In the genomic region with DNA sequence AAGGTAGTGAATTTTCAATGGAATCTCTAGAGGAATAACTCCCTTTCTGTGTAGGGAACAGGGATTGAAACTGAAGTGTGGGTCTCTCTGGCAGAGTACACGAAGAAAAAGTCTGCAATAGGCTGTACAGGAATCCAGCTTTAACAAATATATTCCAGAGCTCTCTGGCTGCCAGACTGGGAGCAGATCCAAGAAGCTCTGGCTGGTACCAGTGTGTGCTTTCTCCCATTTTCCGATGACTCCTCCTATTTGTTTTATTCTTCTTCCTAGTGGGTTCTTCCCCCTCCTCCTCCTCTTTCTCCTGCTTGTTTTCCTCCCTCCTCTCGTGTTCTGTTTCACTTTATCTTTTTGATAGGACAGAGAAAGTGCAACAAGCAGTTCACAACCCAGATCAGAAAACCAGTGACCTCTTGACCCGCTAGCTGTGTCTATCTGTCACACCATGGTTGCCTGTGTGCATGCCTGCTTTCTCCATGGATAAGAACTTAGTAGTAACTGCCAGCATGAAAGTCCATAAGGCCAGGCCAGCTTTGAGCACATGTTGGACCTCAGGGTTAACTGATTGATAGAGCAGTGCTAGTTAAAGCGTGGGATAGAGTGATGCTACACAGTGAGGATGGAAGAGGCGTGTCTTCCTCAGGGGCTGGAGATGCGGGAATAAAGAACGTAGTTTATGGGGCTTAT, we compare ENCODE assay signal across 8 mouse cellular contexts. TPM values are rescaled to one million over a fixed set of nuclear protein-coding genes. Genes with fewer than 3 reads are reported as not detected.
DNase-seq lines count a peak whose midpoint lies in the region; ATAC-seq and TF ChIP-seq lines count a peak whose summit lies in the region.

No protein-coding gene starts in this region.

- DNase-seq in limb, embryonic 14.5 days (ENCODE audit: low spot score), result peak; percentile 68
- DNase-seq in limb, embryonic 10.5 days (ENCODE audit: low spot score), result no peak
- peak; percentile 56 to 81 for DNase-seq in frontal cortex, postnatal 36 days (ENCODE audit: low spot score in 2 of 2)
- peak; percentile 17 for DNase-seq in heart, postnatal 25 days (ENCODE audit: low spot score)
- peak; percentile 58 for DNase-seq in testis, postnatal 14 days (ENCODE audit: low spot score)
- no peak for DNase-seq in kidney, adult 18-20 months

- no peaks in the 10 kb centered on the region for H3K9me3 ChIP-seq in limb, embryonic 14.5 days (ENCODE audit: control insufficient read depth, low read length)
- no peaks in the 10 kb centered on the region for H3K9me3 ChIP-seq in limb, embryonic 10.5 days (replicated peaks)
- H3K9me3 ChIP-seq in lung, embryonic 15.5 days, result no peaks in the 10 kb centered on the region

- peaks cover 12% of the 10 kb centered on the region; the same call in 1 of the 2 replicates for H3K4me1 ChIP-seq in limb, embryonic 14.5 days (ENCODE audit: control insufficient read depth, insufficient read depth, low read length)
- H3K4me1 ChIP-seq in limb, embryonic 10.5 days, result no peaks in the 10 kb centered on the region
- H3K4me1 ChIP-seq in lung, embryonic 15.5 days, result peaks cover 19% of the 10 kb centered on the region

- H3K27ac ChIP-seq in limb, embryonic 14.5 days (replicated peaks; ENCODE audit: low read depth, low read length), result peak overlapping the region; percentile 50
- no peak overlapping the region for H3K27ac ChIP-seq in limb, embryonic 10.5 days
- H3K27ac ChIP-seq in lung, embryonic 15.5 days, result peak overlapping the region; percentile 90

- no peak overlapping the region for H3K4me3 ChIP-seq in limb, embryonic 14.5 days (replicated peaks; ENCODE audit: low read length)
- H3K4me3 ChIP-seq in limb, embryonic 10.5 days, result no peak overlapping the region
- no peak overlapping the region for H3K4me3 ChIP-seq in lung, embryonic 15.5 days

- WGBS in limb, embryonic 14.5 days, result 71% methylated on average over 8 of the region's 8 CpGs
- 87% methylated on average over 8 of the region's 8 CpGs for WGBS in limb, embryonic 10.5 days
- WGBS in lung, embryonic 15.5 days, result 57% methylated on average over 8 of the region's 8 CpGs

- H3K27me3 ChIP-seq in limb, embryonic 14.5 days (ENCODE audit: control insufficient read depth, insufficient read depth, low read length), result no peaks in the 10 kb centered on the region
- no peaks in the 10 kb centered on the region for H3K27me3 ChIP-seq in limb, embryonic 10.5 days (ENCODE audit: low read depth, poor library complexity, severe bottlenecking)
- no peaks in the 10 kb centered on the region for H3K27me3 ChIP-seq in lung, embryonic 15.5 days

- H3K36me3 ChIP-seq in limb, embryonic 14.5 days (ENCODE audit: control insufficient read depth, insufficient read depth, low read length), result peaks cover 13% of the 10 kb centered on the region
- H3K36me3 ChIP-seq in limb, embryonic 10.5 days, result peaks cover 48% of the 10 kb centered on the region
- peaks cover 5% of the 10 kb centered on the region; the same call in 1 of the 2 replicates for H3K36me3 ChIP-seq in lung, embryonic 15.5 days

- H3K9ac ChIP-seq in limb, embryonic 14.5 days (ENCODE audit: low read depth, low read length, severe bottlenecking), result no peak overlapping the region
- H3K9ac ChIP-seq in lung, embryonic 15.5 days, result no peak overlapping the region

- intact Hi-C loops in heart, postnatal 25 days (cut with DNase I), result no loop called here

- H3K4me2 ChIP-seq in limb, embryonic 14.5 days (replicated peaks; ENCODE audit: low read depth, low read length, severe bottlenecking), result no peak overlapping the region
- H3K4me2 ChIP-seq in lung, embryonic 15.5 days, result no peak overlapping the region

- ATAC-seq in limb, embryonic 14.5 days (ENCODE audit: low FRiP score, low read depth), result no peak
- peak; percentile 82; the same call in 1 of the 2 replicates for ATAC-seq in lung, embryonic 15.5 days (ENCODE audit: borderline replicate concordance, extremely low read depth, low FRiP score, low TSS enrichment)
- no peak for ATAC-seq in monocyte, adult 5-6 weeks (replicated peaks; ENCODE audit: insufficient number of reproducible peaks, low FRiP score, low TSS enrichment, poor library complexity, severe bottlenecking)

- no peak for TF ChIP-seq POLR2A in limb, embryonic 14.5 days (IDR thresholded peaks at IDR 0.05; ENCODE audit: borderline replicate concordance, extremely low read depth, insufficient read depth, insufficient read length)

RNA-seq across cellular contexts. Expression of gene Ttll5, which starts 55.3 kb away (rescaled TPM):
- 16.3 and 20.2 TPM in 2 replicates for polyA plus RNA-seq in limb, embryonic 14.5 days (2012; rRNA removed)
- polyA plus RNA-seq in limb, embryonic 14.5 days (2014; fragmentation: Nextera tagmentation; extraction: Ambion mirVana), result 13.9 and 14.6 TPM in 2 replicates
- 18.9 and 22.4 TPM in 2 replicates for polyA plus RNA-seq in limb, embryonic 10.5 days (2016; fragmentation: Nextera tagmentation; extraction: Ambion mirVana)
- 10 to 100 TPM; 13.0 to 13.4 TPM for total RNA-seq in heart, postnatal 25 days (2021)
- polyA plus RNA-seq in lung, embryonic 15.5 days (2015; fragmentation: Nextera tagmentation; extraction: Ambion mirVana), result 13.6 and 13.9 TPM in 2 replicates
- total RNA-seq in monocyte, adult 5-6 weeks (2017), result 13.0 to 27.4 TPM (median 17.6 TPM) in 3 replicates

RNA-seq across cellular contexts. Expression of gene Erg28, which starts 55.4 kb away (rescaled TPM):
- 86.7 and 92.7 TPM in 2 replicates for polyA plus RNA-seq in limb, embryonic 14.5 days (2012; rRNA removed)
- 110 and 120 TPM in 2 replicates for polyA plus RNA-seq in limb, embryonic 14.5 days (2014; fragmentation: Nextera tagmentation; extraction: Ambion mirVana)
- 109 and 112 TPM in 2 replicates for polyA plus RNA-seq in limb, embryonic 10.5 days (2016; fragmentation: Nextera tagmentation; extraction: Ambion mirVana)
- total RNA-seq in heart, postnatal 25 days (2021), result 1 to 10 TPM; 5.8 to 7.0 TPM
- 111 and 114 TPM in 2 replicates for polyA plus RNA-seq in lung, embryonic 15.5 days (2015; fragmentation: Nextera tagmentation; extraction: Ambion mirVana)
- 17.2 to 32.8 TPM (median 25.8 TPM) in 3 replicates for total RNA-seq in monocyte, adult 5-6 weeks (2017)

Comparison
In these comparisons a context has a peak if more than half of its experiments do, and no peak if none do; other contexts are left out.
1. DNase-seq: peak in limb, embryonic 14.5 days (single experiment), frontal cortex, postnatal 36 days (2 of 2), heart, postnatal 25 days (single experiment) and testis, postnatal 14 days (single experiment); none in limb, embryonic 10.5 days (single experiment) and kidney, adult 18-20 months (single experiment).